Mouse (Mus musculus): Measurements from ENCODE around the gene Ccdc88c.

The Ccdc88c gene

DNA sequence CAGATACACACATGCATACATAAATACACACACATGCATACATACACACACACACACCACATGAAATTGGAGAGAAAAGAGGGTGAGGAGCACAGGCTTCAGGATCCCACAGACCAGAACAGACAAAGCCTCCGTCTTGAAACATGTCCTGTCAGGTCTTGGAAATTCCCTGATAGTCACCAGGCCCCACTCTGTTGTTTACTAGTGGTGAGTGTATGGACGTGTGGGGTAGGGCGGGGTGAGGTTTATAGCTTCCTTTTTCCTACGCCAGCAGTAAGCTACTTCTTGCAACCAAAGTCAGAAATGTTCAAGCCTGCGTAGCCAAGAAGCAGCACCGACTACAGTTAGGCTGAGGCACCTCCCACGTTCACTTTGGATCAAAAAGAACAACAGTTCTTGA is 145.7 kb downstream of the Ccdc88c start:
- no peak for DNase-seq (ENCODE audit: low spot score in 2 of 2)

DNA sequence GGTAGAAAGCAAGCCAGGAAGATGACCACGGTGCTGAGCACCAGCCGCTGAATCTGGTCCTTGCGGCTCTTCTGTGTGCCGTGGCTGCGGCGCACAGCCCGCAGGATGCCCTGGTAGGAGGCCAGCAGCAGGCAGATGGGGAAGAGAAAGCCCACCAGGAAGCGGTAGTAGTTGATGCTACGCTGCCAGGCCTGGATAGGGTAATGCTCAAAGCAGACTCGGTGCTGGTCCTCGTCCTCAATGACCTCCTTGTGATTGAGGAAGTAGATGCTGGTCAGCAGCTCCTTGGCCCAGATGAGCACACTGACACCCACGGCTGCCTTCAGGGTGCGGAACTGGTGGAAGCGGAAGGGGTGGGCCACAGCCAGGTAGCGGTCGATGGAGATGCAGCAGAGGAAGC is 150.3 kb downstream of the Ccdc88c start:
- DNase-seq (ENCODE audit: low spot score in 2 of 2), result no peak

DNA sequence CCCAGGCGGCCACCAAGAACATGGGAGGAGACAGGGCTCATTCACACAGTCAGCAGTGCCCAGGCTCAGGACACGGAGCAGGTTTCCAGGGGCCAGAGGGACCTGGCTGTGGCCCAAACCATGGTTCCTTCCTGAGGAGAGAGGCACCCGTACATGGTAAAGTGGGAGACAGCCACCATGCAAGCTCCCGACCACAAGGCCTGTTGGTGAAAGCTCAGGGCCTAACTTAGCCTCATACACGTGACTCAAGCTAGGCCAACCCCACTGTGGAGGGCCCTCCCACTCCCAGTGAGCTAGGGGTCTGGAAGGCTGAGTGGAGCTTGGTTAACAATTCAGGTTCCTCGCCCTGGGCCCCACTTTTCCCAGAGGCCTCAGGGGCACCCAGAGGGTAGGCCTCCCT is 150.9 kb downstream of the Ccdc88c start:
- no peak for DNase-seq (ENCODE audit: low spot score in 2 of 2)

DNA sequence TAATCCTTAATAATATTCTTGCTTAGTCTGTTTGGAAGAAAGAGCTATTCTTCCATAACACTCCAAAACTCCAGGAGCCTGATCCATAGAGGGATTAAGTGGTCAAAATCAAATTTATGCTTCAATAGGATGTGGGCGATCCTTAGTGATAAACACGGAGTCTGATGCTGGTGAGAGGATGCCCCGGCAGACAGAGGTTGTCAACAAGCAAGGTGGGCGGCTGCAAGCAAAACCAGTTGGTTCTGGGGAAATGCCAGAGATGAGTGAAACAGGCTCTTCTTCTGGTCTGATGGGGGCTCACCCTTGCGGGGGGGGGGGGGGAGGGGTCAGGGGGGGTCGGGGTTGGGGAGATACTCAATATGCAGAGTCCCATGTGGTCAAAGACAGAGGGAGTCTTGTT is 152.9 kb downstream of the Ccdc88c start:
- no peak for DNase-seq (ENCODE audit: low spot score in 2 of 2)

DNA sequence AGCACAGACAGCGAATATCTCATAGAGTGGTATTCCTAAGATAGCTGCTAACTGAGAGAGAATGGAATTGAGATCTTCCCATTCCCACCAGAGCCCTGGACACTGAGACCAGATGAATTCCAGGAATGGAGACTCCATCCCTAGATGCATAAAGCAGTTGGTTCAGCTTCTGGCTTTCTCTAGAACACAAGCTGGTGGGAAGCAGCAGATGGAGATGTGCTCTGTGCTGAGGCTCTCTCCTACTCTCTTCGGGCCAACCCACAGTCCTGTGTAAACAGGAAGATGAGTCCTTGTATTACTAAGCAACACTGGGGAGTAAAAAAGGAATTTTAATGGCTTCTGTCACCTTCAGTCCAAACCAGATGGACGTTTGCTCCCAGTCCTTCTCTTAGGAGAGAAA is 153.3 kb downstream of the Ccdc88c start:
- DNase-seq (ENCODE audit: low spot score in 2 of 2), result no peak

DNA sequence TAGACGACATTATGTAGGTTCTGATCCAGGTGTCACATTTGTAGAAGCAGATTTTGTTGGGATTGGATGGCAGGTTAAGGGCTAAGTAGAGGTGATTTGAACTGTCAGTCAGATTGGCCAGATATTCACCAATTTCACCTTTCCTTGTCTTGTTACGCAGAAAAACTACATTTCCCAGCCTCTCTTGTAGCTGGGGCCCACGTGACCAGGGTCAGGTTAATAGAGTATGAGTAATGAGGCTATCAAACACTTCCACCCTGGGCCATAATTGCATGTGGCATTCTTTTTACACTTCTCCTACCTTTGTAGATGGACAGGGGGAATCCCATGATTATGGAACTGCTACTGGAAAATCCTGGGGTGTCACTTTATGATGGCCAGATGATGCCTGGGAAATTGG is 155.2 kb downstream of the Ccdc88c start:
- DNase-seq (ENCODE audit: low spot score in 2 of 2), result no peak

DNA sequence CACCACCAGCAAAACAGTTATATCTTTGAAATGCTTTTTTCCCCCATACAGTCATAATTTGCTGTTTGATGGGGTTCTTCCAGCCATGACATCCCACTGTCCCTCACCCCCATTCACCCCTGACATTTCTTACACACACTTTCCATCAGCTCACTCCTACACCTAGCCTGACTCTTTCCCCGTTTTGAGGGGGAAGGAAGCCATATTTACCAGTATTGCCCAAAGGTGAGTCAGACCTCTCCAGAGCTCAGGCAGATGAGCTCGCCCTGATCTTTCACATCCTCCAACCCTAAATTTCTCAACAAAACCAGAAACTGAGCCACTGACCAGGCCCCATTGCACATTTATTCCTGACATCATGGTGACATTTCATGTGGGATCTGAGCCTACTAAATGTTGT is 157.0 kb downstream of the Ccdc88c start:
- no peak for DNase-seq (ENCODE audit: low spot score in 2 of 2)

DNA sequence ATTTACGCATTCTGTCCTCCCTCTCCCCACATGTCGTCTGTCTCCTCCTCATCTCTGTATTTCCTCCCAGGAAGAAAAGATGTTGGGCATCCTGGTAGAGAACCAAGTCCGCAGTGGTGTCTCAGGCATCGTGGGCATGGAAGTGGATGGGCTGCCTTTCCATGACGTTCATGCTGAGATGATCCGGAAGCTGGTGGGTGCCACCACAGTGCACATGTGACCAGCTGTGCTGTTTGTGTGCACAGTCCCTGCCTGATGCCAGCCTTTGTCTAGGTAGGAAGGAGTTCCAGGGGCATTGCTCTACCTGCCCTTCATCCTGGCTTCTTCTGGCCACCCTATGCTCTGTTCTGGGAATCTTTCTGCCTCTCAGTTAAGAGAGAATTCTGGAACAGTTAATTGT is 157.6 kb downstream of the Ccdc88c start:
- DNase-seq (ENCODE audit: low spot score in 2 of 2), result no peak

DNA sequence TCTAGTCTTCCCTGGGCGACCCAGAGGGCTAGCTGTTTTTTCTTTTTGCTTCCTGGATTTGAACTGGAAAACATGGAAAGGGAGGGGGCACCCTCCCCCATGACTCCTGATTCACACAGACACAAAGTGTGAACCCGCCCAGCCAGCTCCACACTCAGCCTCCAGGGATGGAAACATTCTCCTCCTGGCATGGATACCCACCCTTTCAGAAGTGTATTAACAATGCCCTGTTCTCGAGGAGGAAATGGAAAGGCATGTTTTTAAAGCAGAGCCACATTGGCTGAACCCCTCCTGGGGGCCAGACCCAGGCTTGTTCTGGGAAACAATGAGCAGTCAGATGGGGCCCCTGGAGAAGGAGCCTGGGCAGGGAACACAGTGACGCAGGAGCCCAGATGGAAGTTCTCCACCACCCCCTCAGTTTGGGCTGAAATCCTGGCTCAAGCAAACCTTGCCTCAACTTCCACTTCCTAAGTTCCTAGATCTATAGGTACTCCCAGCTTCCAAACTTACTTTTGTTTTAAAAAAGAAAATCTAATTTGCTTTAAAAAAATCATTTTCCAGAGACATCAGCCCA is 160.7 kb downstream of the Ccdc88c start:
- DNase-seq (ENCODE audit: low spot score in 2 of 2), result no peak

DNA sequence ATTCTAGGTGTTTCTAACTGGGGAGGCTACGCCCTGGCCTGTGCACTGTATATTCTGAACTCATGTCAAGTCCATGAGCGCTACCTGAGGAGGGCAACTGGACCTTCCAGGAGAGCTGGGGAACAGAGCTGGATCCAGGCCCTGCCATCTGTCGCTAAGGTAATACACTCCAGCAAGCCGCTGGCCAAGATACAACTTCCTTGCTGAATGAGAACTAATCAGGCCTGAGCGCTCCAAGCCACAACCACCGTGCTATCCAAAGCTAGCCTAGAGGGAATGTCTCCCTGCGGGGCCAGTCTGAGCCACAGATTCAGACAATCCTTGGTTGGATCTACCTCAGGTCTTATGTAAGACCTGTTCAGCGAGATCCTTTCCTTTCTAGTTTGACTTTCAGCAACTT is 161.8 kb downstream of the Ccdc88c start:
- no peak for DNase-seq (ENCODE audit: low spot score in 2 of 2)

DNA sequence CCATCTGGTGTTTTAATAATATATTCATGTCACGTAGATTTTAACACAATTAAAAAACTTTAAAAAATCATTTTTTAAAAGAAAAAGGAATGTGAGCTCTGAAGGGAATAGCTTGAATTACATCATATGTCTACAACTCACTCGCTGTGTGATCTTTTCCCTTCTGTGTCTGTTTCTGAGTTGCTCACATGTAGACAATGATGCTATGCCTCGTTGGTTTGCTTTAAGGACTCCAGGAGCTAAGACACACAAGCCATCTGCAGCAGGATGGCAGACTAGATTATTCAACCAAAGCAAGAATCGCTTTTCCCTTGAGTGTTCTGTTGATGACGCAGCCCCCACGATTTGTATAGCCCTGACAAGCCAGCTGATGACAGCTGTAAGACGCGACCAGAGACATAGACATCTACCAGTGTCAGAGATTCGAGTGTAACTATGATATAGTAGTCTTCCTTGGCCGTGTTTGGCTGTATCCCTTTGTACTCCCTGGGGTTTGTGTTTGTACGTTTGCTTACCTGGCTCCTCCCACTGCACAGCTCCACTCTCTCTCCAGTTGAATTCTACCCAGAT is 163.3 kb downstream of the Ccdc88c start:
- no peak for DNase-seq (ENCODE audit: low spot score in 2 of 2)

DNA sequence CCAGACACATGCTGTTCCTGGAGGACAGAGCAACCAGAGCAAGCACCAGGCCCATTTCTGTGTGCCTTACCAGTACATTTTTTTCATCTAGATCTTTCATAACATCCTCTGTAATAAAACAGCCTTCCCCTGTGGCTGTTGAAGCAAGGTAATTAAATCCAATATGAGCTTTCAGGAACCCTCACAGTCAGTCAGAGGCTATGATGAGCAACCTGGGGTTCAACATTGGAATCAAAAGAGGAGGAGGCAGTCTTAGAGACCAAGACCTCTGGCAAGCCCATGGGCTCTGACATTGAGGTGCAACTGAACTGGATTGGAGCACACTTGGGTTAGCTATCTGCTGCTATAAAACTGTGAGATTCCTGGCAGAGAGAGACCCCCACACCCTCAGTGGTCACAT is 163.8 kb downstream of the Ccdc88c start:
- DNase-seq (ENCODE audit: low spot score in 2 of 2), result no peak

DNA sequence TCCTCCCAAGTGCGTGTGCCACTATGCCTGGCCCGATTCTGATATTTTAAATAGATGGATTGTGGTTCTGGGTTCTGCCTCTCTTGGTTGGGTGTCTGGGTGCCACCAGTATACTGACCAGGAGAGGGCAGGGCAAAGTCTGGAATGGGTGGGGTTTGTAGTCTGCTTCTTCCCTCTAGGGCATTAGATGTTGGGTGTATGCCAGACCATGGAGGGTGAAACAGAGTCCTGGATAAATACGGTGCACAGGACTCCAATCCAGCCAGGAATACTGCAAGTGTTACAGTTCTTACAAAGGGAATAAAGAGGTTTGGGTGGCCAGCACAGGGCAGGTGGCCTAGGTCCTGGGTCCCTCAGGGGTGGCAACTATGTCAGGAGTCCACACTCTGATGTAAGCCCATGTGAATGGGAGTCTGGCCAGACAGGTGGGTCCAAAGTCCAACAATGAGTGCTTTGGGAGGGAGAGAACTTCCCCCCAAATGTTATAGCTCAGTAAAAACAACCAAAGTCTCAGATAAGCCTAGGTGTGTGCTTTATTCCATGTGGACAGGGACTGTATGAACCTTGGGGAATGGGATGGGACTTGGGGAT is 165.9 kb downstream of the Ccdc88c start:
- no peak for DNase-seq (ENCODE audit: low spot score in 2 of 2)

DNA sequence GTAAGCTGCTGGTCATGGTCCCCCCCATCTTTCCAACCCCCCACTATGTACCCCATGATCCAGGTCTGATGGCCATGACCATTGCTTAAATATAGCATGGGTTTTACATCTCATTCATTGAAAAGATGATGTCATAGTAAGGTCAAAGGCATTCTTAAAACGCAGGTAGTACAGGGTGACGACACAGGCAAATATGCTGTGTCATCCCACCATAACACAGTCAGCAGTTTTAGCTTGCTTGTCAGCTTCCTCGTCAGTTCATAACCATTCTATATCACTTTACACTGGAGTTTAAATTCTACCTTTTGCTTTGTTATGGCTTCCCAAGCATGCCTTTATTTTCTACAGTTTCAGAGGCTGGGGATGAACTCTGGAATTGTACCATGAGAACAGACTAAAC is 166.6 kb downstream of the Ccdc88c start:
- no peak for DNase-seq (ENCODE audit: low spot score in 2 of 2)
